Mouse (Mus musculus): ENCODE measurements around the gene Kirrel2. TPM values are rescaled to one million over a fixed set of nuclear protein-coding genes. Genes with fewer than 3 reads are reported as not detected.

Gene Kirrel2
- polyA plus RNA-seq, 1 experiment from 2014 or later: 1.6 TPM

DNA sequence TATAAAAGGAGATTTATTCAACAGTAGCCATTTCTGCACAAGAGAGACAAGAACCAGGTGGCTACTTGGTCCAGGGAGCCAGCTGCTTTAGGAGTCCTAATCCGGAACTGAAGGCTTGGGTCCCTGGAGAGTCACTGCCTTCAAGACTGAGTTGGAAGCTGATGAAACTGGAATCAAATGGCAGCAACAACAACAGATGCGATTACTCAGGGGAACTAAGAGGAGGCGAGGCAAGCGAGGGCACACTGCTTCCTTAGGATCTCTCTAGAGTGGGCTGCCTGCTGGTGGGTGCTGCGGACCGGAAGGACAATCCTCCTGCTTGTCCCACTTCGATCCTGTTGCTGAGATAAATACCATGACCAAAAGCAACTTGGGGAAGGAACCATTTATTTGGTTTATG, 57.8 kb downstream of the Kirrel2 start:
- H3K36me3 ChIP-seq (replicated peaks): no peaks in the 10 kb centered on the region
- H3K4me3 ChIP-seq (replicated peaks): no peak overlapping the region
- H3K27ac ChIP-seq: no peak overlapping the region
- 0 out of 2 replicates have a peak, but pooled peaks cover 3% of the 10 kb centered on the region for H3K4me1 ChIP-seq
- H3K9ac ChIP-seq: no peak overlapping the region
- no peak for ATAC-seq (ENCODE audit: low FRiP score)
- 0 out of 2 replicates have a peak, but pooled peaks cover 5% of the 10 kb centered on the region for H3K27me3 ChIP-seq
- WGBS: 61% methylated on average over 7 of the region's 7 CpGs
- no peaks in the 10 kb centered on the region for H3K9me3 ChIP-seq
- H3K4me2 ChIP-seq: no peak overlapping the region

Other genes starting within 250 kb of the Kirrel2 start
- 164 TPM in 2 replicates for gene Polr2i, start 225.7 kb downstream of the Kirrel2 start, polyA plus RNA-seq (2016; fragmentation: Nextera tagmentation; extraction: Ambion mirVana)
- 245 and 256 TPM in 2 replicates for gene Tbcb, start 225.4 kb downstream of the Kirrel2 start, polyA plus RNA-seq (2016; fragmentation: Nextera tagmentation; extraction: Ambion mirVana)
- 0.28 TPM in 1 of 2 replicates, not detected in the other for gene Ovol3, start 222.0 kb downstream of the Kirrel2 start, polyA plus RNA-seq (2016; fragmentation: Nextera tagmentation; extraction: Ambion mirVana)
- gene Thap8, start 177.6 kb downstream of the Kirrel2 start, polyA plus RNA-seq (2016; fragmentation: Nextera tagmentation; extraction: Ambion mirVana): 0.51 and 0.68 TPM in 2 replicates
- gene Wdr62, start 177.3 kb downstream of the Kirrel2 start, polyA plus RNA-seq (2016; fragmentation: Nextera tagmentation; extraction: Ambion mirVana): 17.2 and 18.6 TPM in 2 replicates
- gene Clip3, start 166.0 kb downstream of the Kirrel2 start, polyA plus RNA-seq (2016; fragmentation: Nextera tagmentation; extraction: Ambion mirVana): 77.2 and 87.9 TPM in 2 replicates
- 73.2 and 79.0 TPM in 2 replicates for gene Alkbh6, start 149.0 kb downstream of the Kirrel2 start, polyA plus RNA-seq (2016; fragmentation: Nextera tagmentation; extraction: Ambion mirVana)
- gene Syne4, start 142.9 kb downstream of the Kirrel2 start, polyA plus RNA-seq (2016; fragmentation: Nextera tagmentation; extraction: Ambion mirVana): 21.8 and 23.5 TPM in 2 replicates
- 2.0 TPM in 1 of 2 replicates, not detected in the other for gene E130208F15Rik, start 135.9 kb downstream of the Kirrel2 start, polyA plus RNA-seq (2016; fragmentation: Nextera tagmentation; extraction: Ambion mirVana)
- gene Sdhaf1, start 133.8 kb downstream of the Kirrel2 start, polyA plus RNA-seq (2016; fragmentation: Nextera tagmentation; extraction: Ambion mirVana): 22.0 and 23.8 TPM in 2 replicates
- gene Lrfn3, start 94.9 kb downstream of the Kirrel2 start, polyA plus RNA-seq (2016; fragmentation: Nextera tagmentation; extraction: Ambion mirVana): 7.3 and 8.1 TPM in 2 replicates
- gene Tyrobp, start 43.9 kb downstream of the Kirrel2 start, polyA plus RNA-seq (2016; fragmentation: Nextera tagmentation; extraction: Ambion mirVana): 11.3 and 11.7 TPM in 2 replicates
- gene Hcst, start 37.8 kb downstream of the Kirrel2 start, polyA plus RNA-seq (2016; fragmentation: Nextera tagmentation; extraction: Ambion mirVana): not detected in 2 replicates
- 0.97 and 1.4 TPM in 2 replicates for gene Nfkbid, start 36.0 kb downstream of the Kirrel2 start, polyA plus RNA-seq (2016; fragmentation: Nextera tagmentation; extraction: Ambion mirVana)
- 214 and 237 TPM in 2 replicates for gene Aplp1, start 12.2 kb downstream of the Kirrel2 start, polyA plus RNA-seq (2016; fragmentation: Nextera tagmentation; extraction: Ambion mirVana)
- gene Nphs1, start 625 bp upstream of the Kirrel2 start, polyA plus RNA-seq (2016; fragmentation: Nextera tagmentation; extraction: Ambion mirVana): 0.09 and 0.35 TPM in 2 replicates
- not detected in 2 replicates for gene Prodh2, start 35.9 kb upstream of the Kirrel2 start, polyA plus RNA-seq (2016; fragmentation: Nextera tagmentation; extraction: Ambion mirVana)
- 89.4 and 98.9 TPM in 2 replicates for gene Arhgap33, start 77.4 kb upstream of the Kirrel2 start, polyA plus RNA-seq (2016; fragmentation: Nextera tagmentation; extraction: Ambion mirVana)
- gene Hspb6, start 94.5 kb upstream of the Kirrel2 start, polyA plus RNA-seq (2016; fragmentation: Nextera tagmentation; extraction: Ambion mirVana): 7.9 and 8.4 TPM in 2 replicates
- gene Proser3, start 94.6 kb upstream of the Kirrel2 start, polyA plus RNA-seq (2016; fragmentation: Nextera tagmentation; extraction: Ambion mirVana): 16.1 and 18.6 TPM in 2 replicates
- 51.7 and 63.1 TPM in 2 replicates for gene Lin37, start 102.1 kb upstream of the Kirrel2 start, polyA plus RNA-seq (2016; fragmentation: Nextera tagmentation; extraction: Ambion mirVana)
- gene U2af1l4, start 105.6 kb upstream of the Kirrel2 start, polyA plus RNA-seq (2016; fragmentation: Nextera tagmentation; extraction: Ambion mirVana): 88.1 and 95.7 TPM in 2 replicates
- 24.0 and 24.9 TPM in 2 replicates for gene Gm49396, start 105.7 kb upstream of the Kirrel2 start, polyA plus RNA-seq (2016; fragmentation: Nextera tagmentation; extraction: Ambion mirVana)
- 142 and 145 TPM in 2 replicates for gene Psenen, start 105.9 kb upstream of the Kirrel2 start, polyA plus RNA-seq (2016; fragmentation: Nextera tagmentation; extraction: Ambion mirVana)
- gene Igflr1, start 107.7 kb upstream of the Kirrel2 start, polyA plus RNA-seq (2016; fragmentation: Nextera tagmentation; extraction: Ambion mirVana): 3.4 and 5.6 TPM in 2 replicates
- 13.0 TPM in 2 replicates for gene Kmt2b, start 131.0 kb upstream of the Kirrel2 start, polyA plus RNA-seq (2016; fragmentation: Nextera tagmentation; extraction: Ambion mirVana)
- 0.32 and 0.46 TPM in 2 replicates for gene Zbtb32, start 141.2 kb upstream of the Kirrel2 start, polyA plus RNA-seq (2016; fragmentation: Nextera tagmentation; extraction: Ambion mirVana)
- gene Upk1a, start 155.2 kb upstream of the Kirrel2 start, polyA plus RNA-seq (2016; fragmentation: Nextera tagmentation; extraction: Ambion mirVana): 0.23 and 0.61 TPM in 2 replicates
- gene Cox6b1, start 168.5 kb upstream of the Kirrel2 start, polyA plus RNA-seq (2016; fragmentation: Nextera tagmentation; extraction: Ambion mirVana): 814 and 871 TPM in 2 replicates
- gene Etv2, start 178.2 kb upstream of the Kirrel2 start, polyA plus RNA-seq (2016; fragmentation: Nextera tagmentation; extraction: Ambion mirVana): not detected in 2 replicates
- gene Rbm42, start 192.6 kb upstream of the Kirrel2 start, polyA plus RNA-seq (2016; fragmentation: Nextera tagmentation; extraction: Ambion mirVana): 144 and 150 TPM in 2 replicates
- 63.7 and 64.5 TPM in 2 replicates for gene Haus5, start 207.3 kb upstream of the Kirrel2 start, polyA plus RNA-seq (2016; fragmentation: Nextera tagmentation; extraction: Ambion mirVana)
- not detected in 2 replicates for gene Pmis2, start 213.9 kb upstream of the Kirrel2 start, polyA plus RNA-seq (2016; fragmentation: Nextera tagmentation; extraction: Ambion mirVana)
- 0.33 TPM in 1 of 2 replicates, not detected in the other for gene 2200002J24Rik, start 241.2 kb upstream of the Kirrel2 start, polyA plus RNA-seq (2016; fragmentation: Nextera tagmentation; extraction: Ambion mirVana)